Mouse (Mus musculus): Measurements from ENCODE around the gene Dact2. TPM values are rescaled to one million over a fixed set of nuclear protein-coding genes. Genes with fewer than 3 reads are reported as not detected.

Gene Dact2
- total RNA-seq, 1 experiment from 2014 or later: not detected

DNA sequence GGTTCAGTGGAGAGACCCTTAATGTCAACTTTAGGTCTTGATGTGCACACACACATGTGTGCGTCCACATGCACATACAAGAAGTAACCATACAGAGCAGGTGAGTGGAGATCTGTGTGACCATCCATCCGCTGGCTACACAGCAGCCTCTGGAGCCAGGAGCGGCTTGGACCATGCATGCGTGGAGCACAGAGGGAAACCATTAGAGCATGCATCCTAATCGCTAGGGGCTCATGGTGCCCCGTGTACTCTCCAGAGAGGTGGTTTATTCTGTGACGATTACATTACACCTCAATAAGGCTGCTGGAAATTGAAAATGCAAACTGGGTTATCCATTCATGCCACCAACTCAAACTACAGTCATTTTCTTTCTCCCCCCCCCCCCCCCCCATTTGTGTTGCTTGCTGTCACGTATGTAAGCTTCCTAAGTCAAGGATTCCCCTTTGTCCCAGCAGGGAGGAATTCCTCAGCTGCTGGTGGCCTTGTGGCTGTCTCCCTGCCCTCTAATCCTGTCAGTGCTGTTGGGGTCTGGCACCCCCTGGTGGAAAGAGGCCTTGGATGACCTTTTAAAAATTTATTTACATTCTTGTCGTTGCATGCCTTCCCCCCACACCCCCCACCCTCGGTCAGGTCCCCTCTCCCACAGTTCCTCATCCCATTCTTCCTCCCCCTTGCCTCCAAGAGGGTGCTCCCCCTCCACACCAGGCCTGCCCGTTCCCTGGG lies 17.9 kb upstream of the Dact2 start:
- ATAC-seq (replicated peaks in 1 of 2; ENCODE audit: insufficient read depth in 1 of 2, low FRiP score in 2 of 2, low TSS enrichment in 1 of 2, low read depth in 1 of 2, poor library complexity in 2 of 2, severe bottlenecking in 2 of 2): no peak

DNA sequence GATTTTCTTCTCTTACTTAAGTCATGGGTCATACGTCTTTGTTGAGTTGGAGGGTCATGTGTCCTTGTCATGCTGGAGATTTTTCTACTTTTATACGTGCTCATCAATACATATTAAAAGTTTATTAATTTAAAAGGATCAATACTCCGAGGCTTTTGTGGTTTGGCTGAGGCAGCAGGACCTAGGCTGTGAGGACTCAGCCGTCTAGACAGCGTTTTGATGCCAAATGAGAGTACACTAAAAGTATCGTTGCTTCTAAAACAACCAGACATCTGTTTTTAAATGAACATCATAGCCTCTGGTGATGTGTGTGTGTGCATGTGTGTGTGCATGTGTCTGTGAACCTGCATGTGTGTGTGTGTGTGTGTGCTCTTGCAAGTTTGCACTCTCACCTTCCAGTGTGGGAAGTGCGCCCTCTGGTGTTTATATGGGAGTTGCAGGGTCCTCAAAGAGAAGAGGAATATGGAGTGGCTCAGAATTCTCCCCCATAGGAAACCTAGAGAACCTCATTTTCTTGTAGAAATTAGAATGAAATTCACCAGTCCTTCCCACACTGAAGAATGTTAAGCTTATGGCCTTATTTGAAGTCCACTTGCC lies 16.6 kb upstream of the Dact2 start:
- peak; percentile 53 to 60; a peak in 1 of 4 replicates for ATAC-seq (replicated peaks in 1 of 2; ENCODE audit: insufficient read depth in 1 of 2, low FRiP score in 2 of 2, low TSS enrichment in 1 of 2, low read depth in 1 of 2, poor library complexity in 2 of 2, severe bottlenecking in 2 of 2)

DNA sequence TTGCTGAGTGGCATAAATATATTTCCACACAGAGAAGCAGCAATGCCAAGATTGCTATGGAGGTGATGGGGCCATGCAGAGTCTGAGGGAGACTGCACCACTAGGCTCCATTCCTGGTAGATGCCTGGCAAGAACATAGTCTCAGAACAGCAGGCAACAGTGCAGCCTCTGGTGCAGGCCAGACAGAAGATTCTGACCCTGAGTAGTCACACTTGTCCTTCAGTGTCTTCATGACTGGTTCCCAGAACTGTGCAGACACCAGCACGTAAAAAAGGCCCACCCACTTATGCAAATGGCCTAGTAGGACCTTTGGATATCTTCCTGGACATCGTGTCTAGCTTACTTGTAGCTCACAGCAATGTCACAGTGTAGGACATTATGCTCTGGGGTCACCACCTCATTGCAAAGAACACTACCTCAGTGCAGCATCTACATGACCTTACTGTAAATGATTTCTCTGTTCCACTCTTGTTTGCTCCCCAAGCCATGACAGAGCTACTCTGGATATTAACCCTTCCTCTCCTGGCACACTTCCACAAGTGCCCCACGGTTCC lies 9.9 kb upstream of the Dact2 start:
- ATAC-seq (replicated peaks in 1 of 2; ENCODE audit: insufficient read depth in 1 of 2, low FRiP score in 2 of 2, low TSS enrichment in 1 of 2, low read depth in 1 of 2, poor library complexity in 2 of 2, severe bottlenecking in 2 of 2): no peak

DNA sequence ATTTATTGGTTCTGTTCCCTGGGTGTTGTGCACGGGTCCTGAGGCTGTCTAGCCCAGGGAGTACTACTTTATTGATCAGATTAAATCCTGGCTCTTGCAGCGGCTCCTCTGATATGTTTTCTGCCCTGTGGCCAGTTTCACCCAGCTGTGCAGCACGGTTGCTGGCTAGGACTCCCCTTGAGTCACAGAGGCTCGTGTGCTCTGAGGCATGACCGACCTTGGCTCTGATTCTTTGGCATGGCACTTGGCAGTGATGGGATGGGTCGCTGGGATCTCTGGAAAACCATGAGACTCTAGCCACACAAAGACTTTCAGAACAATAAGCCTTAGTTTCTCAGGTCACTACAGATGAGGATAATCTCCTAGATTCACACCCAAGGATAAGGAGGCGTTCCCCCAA lies 8.7 kb upstream of the Dact2 start:
- ATAC-seq (replicated peaks in 1 of 2; ENCODE audit: insufficient read depth in 1 of 2, low FRiP score in 2 of 2, low TSS enrichment in 1 of 2, low read depth in 1 of 2, poor library complexity in 2 of 2, severe bottlenecking in 2 of 2): no peak

DNA sequence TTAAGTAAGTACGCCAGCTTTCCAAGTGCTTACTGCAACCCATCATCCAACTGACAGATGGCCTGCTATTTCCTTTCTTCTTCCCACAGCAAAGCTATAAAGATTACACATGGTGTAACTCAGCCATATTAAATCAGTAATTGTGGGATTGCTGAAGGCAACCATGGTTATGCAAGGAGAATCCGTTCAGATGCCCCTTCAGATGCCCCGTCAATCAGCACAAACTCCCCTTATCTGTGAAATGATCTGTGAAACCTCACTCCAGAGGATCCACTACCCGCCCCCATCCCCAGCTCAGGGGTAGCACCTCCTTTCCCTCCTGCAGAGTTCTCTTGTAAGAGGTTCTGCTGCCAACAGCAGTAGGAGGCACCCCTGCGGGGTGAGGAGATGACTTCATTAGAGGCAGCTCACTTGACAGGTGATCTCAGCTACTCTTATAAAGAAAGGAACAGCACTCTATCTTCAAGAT lies 3.0 kb upstream of the Dact2 start:
- no peak for ATAC-seq (replicated peaks in 1 of 2; ENCODE audit: insufficient read depth in 1 of 2, low FRiP score in 2 of 2, low TSS enrichment in 1 of 2, low read depth in 1 of 2, poor library complexity in 2 of 2, severe bottlenecking in 2 of 2)

DNA sequence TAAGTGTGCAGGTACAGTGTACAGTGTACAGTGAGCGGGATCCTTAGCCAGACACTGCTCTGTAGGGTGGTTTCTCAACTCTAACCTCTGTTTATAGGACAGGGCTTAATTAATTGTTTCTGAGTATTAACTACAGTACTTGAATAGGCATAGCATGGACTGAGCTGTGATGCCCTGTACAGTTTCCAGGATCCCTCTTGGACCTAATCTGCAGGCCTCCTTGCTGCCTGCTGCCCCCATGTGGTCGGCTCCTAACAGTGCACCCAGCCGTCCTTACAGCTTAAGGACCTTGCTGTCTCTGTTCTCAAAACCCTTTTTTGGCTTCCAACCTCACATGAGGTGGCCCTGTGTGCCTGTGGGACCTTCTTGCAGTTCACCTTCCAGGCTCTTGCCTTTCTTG lies 2.0 kb upstream of the Dact2 start:
- peak; percentile 77 to 78; a peak in 3 of 4 replicates for ATAC-seq (replicated peaks in 1 of 2; ENCODE audit: insufficient read depth in 1 of 2, low FRiP score in 2 of 2, low TSS enrichment in 1 of 2, low read depth in 1 of 2, poor library complexity in 2 of 2, severe bottlenecking in 2 of 2)

DNA sequence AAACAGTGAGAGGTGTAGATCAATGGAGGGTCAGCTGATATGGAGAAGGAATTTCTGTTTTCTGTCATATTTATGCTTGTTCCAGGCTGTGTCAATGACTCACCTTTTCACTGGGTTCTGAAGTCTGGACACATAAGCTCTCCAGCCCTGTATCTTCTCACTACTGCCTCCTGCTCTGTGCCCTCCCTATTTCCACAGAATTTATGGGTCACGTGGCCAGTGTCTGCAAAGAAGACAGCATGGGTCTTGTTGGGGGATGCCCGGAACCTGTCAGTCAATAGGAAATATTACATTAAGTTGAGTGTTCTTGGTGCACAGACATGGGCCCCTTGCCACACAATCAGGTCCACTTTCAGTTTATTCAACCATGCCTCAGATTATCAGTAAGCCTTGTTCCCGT lies 1.1 kb upstream of the Dact2 start:
- ATAC-seq (replicated peaks in 1 of 2; ENCODE audit: insufficient read depth in 1 of 2, low FRiP score in 2 of 2, low TSS enrichment in 1 of 2, low read depth in 1 of 2, poor library complexity in 2 of 2, severe bottlenecking in 2 of 2): no peak

DNA sequence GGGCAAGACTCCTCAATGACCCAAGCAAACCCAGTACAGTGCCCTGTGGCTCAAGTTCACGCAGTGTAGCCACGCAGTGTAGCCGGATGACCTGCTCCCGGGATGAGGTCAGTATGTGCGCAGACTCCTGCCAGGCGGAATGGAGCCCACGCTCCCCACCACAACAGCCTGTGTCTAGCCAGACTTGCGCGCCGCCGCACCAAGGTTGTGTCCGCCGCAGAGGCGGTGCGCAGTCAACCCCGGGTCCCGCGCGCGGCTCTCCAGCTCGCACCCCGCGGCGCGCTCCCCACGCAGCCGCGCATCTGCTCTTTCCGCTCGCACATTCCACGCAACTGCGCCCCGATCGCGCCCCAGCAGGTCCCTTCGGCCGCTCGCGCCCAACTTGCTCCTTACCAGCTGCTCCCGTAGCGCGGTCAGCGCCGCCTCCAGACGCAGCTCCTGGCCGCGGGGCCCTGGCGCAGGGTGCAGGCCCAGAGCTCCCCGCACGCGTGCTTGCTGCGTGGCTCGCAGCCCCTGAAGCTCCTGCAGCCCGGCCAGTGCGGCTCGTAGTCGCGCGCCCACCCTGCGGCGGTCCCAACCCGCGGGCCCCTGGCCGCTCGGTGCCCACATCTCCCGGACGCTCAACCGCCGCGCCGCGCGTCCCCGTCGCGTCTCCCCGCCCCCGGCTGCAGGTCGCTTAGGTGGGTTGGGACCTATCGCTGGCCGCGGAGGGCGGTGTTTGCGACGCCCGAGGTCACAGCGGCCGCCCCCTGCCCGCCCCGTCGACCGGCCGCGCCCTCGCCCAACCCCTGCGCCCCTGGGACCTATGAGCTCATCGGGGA lies 773 bp downstream of the Dact2 start:
- no peak for ATAC-seq (replicated peaks in 1 of 2; ENCODE audit: insufficient read depth in 1 of 2, low FRiP score in 2 of 2, low TSS enrichment in 1 of 2, low read depth in 1 of 2, poor library complexity in 2 of 2, severe bottlenecking in 2 of 2)

DNA sequence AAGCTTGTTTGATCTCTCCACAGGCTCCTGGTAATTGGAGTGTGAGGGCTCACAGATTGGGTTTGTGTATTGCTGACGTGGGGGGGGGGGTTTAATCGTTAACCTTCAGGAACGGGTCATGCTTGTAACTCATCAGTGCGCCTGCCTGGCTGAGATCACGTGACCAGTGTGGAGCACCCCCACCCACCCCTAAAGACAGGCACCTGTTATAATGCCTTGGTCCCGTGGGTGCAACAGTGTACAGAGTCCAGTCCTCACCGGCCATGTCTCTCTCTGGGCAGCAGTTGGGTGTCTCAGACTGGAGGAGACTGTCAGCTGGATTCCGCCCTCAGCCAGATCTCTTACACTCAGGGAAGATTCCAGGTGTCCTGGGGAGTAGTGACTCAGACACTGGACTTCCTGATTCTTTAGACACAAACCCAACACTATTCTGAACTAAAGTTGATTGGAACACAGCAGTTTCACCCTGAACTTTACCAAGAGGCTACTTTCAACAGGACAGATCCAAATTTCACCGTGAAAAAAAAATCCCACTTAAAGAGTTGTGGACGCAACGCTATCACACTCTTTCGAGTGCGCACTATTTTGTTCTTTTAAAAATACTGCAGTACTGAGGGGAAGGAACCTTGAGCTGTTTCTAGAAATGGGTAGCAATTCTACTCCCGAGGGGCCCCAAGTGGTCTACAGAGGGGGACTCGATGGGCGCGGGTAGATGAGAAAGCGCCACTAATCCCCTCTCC lies 1.6 kb downstream of the Dact2 start:
- ATAC-seq (replicated peaks in 1 of 2; ENCODE audit: insufficient read depth in 1 of 2, low FRiP score in 2 of 2, low TSS enrichment in 1 of 2, low read depth in 1 of 2, poor library complexity in 2 of 2, severe bottlenecking in 2 of 2): no peak

DNA sequence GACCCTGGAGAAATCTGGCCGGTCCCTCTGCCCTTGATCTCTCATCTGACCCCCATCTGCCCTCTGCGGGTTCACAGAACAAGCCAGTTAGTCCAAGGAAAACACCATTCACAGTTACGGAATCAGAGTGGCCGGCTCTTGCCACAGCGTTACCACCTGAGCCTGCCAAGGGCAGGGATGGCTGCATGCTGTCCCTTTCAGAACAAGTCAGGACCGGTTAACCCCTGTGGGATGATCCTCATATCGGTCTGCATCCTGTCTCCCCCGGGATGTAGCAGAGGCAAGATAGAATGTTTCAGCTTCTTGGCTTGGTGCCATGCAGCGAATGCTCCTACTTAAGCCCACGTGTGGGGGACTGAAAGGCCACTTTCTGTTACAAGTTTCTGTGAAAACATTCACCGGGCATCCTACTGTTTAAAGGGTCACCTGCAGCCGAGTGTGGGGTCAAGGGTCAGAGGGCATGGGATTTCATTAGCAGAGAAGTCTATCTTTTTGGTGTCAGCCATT lies 2.8 kb downstream of the Dact2 start:
- ATAC-seq (replicated peaks in 1 of 2; ENCODE audit: insufficient read depth in 1 of 2, low FRiP score in 2 of 2, low TSS enrichment in 1 of 2, low read depth in 1 of 2, poor library complexity in 2 of 2, severe bottlenecking in 2 of 2): no peak

DNA sequence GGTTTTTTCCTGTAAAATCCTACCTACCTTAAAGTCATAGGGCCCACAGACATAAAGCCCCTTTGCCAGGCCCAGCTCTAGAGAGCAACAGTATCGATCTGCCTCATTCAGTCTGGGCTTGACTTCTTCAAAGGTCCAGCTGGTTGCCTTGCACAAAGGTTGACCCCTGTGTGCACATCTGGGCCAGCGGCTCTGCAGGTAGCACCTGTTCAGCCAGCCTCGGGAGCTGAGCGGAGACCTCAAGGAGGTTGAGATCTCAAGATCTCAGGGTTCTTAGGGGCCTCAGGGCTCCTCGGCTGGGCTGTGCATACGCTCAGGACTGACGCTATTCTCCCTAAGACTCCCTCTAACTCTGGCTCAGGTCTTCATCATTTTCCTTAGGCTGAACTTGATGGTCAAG lies 3.9 kb downstream of the Dact2 start:
- no peak for ATAC-seq (replicated peaks in 1 of 2; ENCODE audit: insufficient read depth in 1 of 2, low FRiP score in 2 of 2, low TSS enrichment in 1 of 2, low read depth in 1 of 2, poor library complexity in 2 of 2, severe bottlenecking in 2 of 2)

DNA sequence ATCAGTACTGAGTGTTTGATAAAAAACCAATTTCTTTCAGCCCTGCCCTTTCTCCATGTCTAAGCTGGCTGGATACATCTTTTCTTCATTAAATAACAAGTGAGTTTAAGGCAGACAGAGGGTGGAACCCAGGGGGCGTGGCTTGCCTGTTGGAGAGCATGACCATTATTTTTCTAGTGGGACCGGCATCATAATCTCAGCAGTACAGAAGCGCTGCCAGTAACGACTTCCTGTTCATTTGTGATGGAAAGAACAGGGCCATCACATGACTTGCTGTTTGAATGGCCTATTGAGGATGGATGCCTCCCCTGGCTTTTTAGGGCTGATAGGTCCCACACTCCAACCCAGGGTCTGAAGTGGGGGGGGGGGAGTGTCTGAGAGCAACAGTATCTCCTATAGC lies 4.5 kb downstream of the Dact2 start:
- no peak for ATAC-seq (replicated peaks in 1 of 2; ENCODE audit: insufficient read depth in 1 of 2, low FRiP score in 2 of 2, low TSS enrichment in 1 of 2, low read depth in 1 of 2, poor library complexity in 2 of 2, severe bottlenecking in 2 of 2)

DNA sequence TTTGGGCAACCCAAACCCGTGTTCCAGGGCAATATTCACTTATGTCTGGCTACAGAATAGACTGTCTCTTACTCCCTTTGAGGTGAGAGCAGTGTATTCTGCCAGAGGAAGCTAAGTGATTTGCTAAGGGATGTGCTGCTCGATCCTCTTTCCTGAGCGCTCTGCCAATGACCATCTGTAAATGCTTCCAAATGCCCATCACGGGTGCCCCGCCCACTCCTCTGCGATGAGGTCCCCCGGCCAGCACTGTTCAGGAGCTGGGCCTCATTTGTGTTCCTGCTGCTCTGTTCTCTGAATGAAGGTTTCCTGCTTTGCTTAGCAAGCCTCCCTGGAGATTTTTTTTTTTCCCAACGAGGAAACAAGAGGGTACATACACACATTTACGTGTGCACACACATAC lies 11.2 kb downstream of the Dact2 start:
- ATAC-seq (replicated peaks in 1 of 2; ENCODE audit: insufficient read depth in 1 of 2, low FRiP score in 2 of 2, low TSS enrichment in 1 of 2, low read depth in 1 of 2, poor library complexity in 2 of 2, severe bottlenecking in 2 of 2): no peak

DNA sequence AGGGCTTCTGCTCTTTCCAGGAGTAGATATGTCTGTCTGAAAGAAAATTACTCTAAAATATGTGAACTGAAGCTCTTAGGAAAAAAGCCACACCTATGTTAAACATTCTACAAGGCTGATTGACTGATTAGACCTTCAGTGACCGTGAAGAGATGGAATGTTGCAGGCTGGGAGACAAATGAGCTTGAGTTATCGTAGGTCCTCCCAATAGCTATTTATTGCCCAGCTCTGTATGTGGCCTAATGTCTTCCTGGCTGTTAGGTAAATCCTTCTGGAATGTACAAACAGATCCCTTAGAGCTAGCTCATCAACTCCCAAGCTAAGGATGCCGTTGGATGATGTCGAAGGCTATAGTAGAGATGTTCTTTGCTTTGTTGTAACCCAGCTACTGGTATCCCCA lies 11.7 kb downstream of the Dact2 start:
- ATAC-seq (replicated peaks in 1 of 2; ENCODE audit: insufficient read depth in 1 of 2, low FRiP score in 2 of 2, low TSS enrichment in 1 of 2, low read depth in 1 of 2, poor library complexity in 2 of 2, severe bottlenecking in 2 of 2): no peak

DNA sequence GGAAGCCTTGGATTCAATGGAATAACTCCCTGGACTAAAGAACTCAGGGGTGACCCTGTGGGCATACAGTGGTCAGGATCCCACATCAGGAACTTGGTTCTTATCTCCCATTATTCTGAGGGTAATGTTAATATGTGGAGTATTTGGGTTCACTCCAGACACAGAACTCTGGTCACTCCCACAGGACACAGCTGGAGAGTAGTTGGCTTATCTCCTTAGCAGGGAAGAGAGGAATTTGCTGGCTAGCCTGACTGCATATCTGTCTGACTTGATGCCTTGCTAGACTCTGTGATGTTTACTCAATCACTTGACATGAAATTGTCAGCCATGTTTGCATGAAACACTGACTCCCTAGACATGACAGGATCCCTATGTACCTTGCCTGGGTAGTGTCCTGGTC lies 15.6 kb downstream of the Dact2 start:
- no peak for ATAC-seq (replicated peaks in 1 of 2; ENCODE audit: insufficient read depth in 1 of 2, low FRiP score in 2 of 2, low TSS enrichment in 1 of 2, low read depth in 1 of 2, poor library complexity in 2 of 2, severe bottlenecking in 2 of 2)

DNA sequence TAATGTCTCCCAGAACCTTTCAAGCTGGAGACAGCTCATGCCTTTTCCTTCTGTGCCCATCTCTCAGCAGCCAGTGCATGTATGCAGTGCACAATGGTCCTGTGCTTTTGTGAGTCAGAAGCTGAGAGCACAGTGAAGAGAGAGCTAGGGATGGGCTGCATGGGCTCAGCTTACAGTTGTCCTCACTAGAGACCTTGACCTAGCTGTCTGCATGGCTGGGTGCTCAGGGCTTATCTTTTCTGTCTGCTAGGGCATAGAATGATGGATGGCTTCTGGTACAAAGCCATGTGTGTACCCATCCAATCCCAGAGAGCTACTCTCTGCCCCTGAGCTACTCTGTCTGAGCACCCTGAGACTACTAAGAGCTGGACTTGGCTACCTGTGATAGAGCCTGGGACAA lies 17.0 kb downstream of the Dact2 start:
- ATAC-seq (replicated peaks in 1 of 2; ENCODE audit: insufficient read depth in 1 of 2, low FRiP score in 2 of 2, low TSS enrichment in 1 of 2, low read depth in 1 of 2, poor library complexity in 2 of 2, severe bottlenecking in 2 of 2): no peak

DNA sequence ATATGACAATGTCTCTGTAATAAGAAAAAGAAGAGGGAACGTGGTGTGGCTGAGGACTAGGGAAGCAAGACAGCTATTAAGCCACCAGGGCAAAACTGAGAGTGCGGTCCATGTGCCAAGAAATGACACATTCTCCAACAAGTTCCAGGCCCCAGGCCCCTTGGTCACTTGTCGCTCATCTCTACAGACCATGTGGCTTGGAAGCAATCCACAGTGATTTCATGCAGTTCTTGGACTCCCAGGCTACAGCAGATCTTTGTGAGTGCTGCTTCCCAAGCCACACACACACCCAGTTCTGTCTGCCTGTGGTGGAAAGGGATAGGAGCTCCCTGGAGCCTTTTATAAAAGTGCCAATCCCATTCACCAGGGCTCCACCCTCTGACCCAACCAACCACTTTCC lies 17.9 kb downstream of the Dact2 start:
- no peak for ATAC-seq (replicated peaks in 1 of 2; ENCODE audit: insufficient read depth in 1 of 2, low FRiP score in 2 of 2, low TSS enrichment in 1 of 2, low read depth in 1 of 2, poor library complexity in 2 of 2, severe bottlenecking in 2 of 2)

Data from hematopoietic stem cell, adult 5-6 weeks (primary cell).